Mouse (Mus musculus): Measurements from ENCODE around the gene Stac2.

- TF ChIP-seq CTCF (IDR thresholded peaks at IDR 0.05; ENCODE audit: low read depth, low read length) (no peak), POLR2A (IDR thresholded peaks at IDR 0.05; ENCODE audit: extremely low read depth, insufficient read depth, low read length) (no peak)
These were observed 22.4 kb downstream of the Stac2 start for GRCm38 (mm10) chr11:98030701-98031442.
